Mouse (Mus musculus): Measurements from ENCODE around the gene Ooep.
"Not testable (repeated sequence)": the region's sequence is repeated elsewhere in the genome, so short reads cannot be mapped to it uniquely, and the experiment has no call there.

Gene Ooep

DNA sequence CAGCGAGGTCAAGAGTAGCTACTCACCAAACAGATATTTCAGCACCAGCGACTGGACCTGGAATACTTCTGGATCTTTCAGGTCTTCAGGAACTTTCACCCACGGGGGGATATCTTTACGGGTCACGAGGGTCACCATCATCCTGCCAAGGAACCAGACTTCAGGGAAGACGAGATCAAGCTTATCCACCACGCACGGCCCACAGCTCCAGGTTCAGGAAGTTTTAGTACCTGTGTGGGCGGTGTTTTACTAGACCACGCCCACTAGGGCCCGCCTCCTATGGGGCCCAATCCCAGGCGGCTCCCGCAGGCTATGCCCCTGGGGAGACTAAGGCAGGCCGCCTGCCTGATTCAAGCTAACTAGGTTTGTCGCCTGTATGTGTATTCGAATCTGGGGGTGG, 10.6 kb downstream of the Ooep start, which contains the start of gene Dppa5a:
TSS of gene Dppa5a (minus strand) at position 219 of the 400 bp plus-strand sequence.
- DNase-seq (ENCODE audit: inconsistent ontology term): not testable (repeated sequence)

DNA sequence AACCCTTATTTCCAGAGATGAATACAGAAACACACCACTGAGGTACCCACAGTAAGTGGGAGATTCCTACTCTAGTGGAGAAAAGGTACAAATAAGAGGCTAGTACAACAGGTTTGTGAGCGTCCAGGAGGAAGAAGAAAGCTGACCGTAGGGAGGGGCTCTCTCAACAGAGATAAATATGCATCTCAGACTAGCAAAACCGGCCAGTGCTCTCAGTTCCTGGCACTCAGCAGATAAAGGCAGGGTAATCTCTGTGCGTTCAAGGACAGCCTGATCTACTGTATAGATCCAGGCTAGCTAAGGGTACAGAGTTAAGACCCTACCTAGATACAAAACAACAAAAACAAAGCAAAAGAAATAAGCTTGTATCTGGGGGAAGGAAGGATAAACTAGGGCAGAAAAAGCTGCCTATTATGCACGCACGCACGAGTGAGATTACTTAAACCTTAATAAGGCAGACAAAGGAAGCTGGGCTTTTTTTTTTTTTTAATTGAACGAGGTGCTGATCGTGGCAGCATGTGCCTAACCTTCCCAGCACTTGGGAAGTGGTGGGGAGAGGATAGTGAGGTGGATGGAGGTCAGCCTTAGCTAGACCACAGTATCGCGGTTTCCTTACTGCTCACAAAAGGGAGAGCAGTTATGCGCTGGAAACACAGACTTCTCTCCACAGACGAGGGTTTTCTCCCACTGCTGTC, 12.5 kb downstream of the Ooep start:
- DNase-seq (ENCODE audit: inconsistent ontology term): no peak

DNA sequence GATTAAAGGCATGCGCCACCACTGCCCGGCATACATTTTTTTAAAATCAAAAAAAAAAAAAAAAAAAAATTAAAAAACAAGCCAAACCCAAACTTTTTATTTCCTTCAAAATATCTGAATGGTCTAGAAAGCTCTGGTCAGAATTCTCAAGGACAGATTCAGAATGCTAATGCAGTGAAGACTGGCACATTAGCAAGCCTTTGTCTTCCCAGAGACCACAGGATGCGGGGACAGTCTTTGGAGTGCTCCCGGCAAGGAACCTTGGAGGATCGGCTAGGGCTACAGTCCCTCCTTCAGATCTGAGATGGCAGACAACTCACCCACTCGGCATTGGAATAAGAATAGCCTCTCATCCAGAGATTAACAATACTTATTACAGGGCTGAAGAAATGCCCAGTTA, 13.8 kb downstream of the Ooep start:
- no peak for DNase-seq (ENCODE audit: inconsistent ontology term)

DNA sequence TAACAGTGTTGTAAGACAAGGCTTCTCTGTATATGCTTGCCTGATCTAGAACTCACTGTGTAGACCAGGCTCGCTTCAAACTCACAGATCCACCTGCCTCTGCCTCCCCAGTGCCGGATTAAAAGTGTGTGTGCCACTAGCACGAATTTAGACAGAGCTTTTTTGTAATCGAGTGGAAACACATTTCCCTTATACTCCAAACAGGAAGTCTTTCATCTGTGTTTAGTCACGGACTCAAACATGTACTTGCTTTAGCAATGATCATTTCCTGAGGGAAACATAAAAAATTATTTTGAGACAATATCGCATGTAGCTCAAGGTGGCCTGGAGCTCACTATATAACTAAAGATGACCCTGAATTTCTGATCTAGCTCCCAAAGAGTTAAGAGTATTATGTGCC, 15.2 kb downstream of the Ooep start:
- DNase-seq (ENCODE audit: inconsistent ontology term): no peak

DNA sequence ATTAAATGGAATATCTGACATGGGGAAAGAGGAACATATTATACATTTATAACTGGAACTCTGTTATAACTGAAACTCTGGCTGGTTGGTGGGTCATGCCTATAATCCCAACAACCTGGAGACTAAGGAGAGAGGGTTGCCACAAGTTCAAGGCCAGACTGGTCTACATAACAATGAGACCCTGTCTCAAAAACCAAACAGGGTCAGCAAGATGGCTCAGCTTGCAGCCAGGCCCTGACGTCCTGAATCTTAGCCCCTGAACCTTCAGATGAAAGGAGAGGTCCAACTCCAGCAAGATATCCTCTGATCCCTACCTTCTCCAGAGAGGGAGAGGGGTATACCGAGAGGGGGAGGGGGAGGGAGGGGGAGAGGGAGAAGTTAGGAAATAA, 18.0 kb downstream of the Ooep start:
- DNase-seq (ENCODE audit: inconsistent ontology term): no peak

DNA sequence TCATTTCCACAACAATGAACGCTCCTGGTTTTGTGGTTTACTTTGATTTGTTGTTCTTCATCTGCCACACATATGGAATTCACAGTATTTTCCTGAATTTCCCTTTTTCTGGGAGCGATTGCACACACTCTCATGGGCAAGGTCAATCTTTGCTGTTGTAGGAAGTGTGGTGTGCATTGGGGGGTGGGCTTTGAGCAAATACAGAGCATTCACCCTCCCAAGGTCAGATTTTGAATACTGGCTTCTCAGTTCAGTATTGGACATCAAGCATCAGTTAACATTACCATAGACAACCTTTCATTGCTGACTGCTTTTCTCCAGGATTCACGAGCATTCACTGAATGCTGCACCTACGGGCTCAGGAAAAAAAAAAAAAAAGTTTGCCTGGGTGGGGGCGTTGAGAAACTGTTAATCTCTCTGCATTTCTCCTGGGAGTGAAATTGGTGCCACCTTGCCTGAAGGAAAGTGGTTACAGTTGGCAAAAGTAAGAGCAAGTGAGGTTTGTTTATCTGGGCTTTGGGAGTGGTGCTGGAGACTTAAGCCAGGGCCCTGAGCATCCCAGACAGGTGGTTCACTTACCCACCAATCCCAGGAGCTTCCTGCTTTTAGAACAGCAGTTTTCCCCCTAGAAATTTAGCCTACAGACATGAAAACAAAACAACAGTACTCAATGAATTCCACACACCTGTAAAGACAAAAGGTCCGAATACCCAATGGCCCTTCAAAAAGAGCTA, 18.6 kb downstream of the Ooep start:
- no peak for DNase-seq (ENCODE audit: inconsistent ontology term)

DNA sequence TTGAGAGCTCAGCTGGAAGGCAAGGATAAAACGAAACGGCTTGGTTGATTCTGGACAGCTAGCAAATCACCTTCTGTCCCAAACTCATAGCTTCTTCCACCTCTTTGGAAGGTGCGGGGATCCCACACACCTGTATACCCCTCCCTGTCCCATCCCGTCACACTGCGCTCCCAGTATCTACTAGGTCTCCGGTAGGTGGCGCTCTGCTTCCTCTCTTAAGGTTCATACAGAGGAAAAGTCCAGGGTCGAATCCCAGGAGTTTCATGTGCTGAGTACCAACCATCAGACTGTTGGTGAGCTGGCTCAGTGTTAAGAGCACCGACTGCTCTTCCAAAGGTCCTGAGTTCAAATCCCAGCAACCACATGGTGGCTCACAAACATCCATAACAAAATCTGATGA, 20.5 kb downstream of the Ooep start:
- DNase-seq (ENCODE audit: inconsistent ontology term): peak; percentile 41

DNA sequence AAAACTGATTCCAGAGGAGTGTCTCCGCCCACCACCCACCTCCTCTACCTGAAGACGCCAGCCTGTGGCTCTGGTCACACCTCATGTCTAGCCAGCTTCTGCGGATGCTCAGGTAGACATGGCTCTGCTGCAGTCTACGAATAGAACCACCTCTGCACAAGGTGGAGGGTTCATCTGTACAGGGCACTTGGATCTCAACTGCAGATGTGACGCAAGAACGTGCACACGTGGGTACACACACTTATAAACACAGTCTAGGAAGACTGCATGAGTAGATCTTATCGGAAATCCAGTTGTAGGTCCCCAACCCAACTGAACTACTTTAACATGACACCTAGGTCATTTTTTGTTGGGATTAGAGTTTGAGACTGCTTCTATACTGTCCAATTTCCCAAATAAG, 22.9 kb downstream of the Ooep start, which contains the start of gene Gsta2:
TSS of gene Gsta2 (minus strand) at position 178 of the 400 bp plus-strand sequence.
- DNase-seq (ENCODE audit: inconsistent ontology term): no peak

DNA sequence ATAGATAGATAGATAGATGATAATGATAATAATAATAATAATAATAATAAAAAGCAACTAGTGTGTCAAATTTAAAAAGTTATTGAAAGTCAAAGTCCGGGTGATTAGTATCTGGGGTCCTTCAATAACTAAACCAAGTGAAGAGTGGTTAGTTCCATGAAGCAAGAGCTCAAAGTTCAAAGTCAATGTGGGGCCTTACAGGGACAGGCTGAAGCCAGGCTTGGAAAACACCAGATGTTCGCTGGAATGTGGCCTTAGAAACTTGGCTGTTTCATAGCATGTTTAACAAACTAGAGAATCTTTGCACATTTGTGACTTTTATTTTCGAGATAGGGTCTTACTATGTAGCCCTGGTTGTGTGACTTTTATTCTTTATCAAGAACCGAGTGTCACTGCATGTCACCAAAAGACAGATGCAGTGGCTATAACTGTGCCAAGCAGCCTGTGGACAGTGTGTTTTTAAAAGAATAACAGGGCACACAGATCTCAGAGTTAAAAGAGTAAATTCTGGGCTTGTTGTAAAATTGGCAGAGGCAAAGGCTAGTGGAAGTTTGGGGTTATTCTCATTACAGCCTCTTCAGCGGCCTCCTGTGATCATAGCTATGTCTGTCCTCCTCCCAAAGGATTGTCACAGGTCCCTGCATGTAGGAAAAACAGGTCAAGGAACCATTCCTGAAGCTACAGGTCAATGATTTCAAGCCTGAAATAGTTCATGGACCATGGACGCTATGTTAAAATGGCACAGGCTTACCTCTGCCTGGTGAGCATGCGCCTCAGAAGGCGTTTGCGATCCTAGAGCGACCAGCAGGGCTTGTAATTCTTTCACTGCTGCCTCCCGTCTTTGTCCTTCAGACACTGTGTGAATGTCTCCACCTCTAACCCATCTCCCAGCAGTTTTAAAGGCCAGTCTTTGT, 23.6 kb downstream of the Ooep start:
- no peak for DNase-seq (ENCODE audit: inconsistent ontology term)

DNA sequence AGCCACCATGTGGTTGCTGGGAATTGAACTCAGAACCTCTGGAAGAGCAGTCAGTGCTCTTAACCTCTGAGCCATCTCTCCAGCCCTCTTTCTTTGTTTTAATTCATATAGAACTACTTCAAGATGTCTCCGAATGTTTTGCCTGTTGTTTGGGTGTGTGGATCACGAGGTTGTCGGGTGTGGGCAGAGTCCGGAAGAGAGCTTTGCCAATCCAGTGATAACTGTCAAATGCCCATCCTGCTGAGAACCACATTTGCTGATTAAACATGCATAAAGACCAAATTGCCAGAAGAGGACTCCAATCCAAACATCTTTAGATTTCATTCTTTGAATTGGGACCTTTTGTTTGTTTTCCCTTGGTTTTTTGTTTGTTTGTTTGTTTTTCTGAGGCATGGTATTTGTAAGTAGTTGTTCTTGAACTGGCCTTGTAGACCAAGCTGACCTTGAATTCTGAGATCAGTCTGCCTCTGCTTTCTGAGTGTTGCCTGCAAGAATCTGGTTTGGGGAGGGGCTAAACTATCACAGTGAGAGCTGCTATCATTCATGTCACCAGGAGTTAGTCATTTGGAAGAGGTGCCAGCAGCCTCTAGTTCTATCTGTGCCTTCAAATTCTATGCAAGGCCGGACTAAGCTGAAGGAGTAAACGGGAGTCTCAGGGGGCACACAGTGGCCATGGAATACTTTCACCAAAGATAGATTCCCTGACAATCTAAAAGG, 26.9 kb downstream of the Ooep start:
- no peak for DNase-seq (ENCODE audit: inconsistent ontology term)

DNA sequence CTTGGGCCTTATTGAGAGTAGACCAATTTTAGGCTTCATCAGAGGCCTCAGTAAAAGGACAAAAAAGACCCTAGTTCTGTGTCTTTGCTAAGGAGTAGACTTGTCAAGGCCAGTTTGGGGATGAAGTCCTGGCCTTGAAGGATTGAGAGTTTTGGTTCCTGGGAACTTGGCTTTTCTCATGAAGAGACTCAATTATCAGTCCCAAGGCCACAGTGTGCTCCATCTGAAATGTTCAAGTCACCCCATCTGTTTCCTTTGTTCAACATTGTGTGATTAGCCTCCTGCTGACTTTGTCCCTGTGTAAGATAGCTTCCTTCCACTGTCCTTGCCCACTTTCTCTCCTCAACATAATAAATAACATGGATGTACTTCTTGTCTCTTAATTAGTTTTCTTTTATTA, 28.5 kb downstream of the Ooep start:
- not testable (repeated sequence) for DNase-seq (ENCODE audit: inconsistent ontology term)

DNA sequence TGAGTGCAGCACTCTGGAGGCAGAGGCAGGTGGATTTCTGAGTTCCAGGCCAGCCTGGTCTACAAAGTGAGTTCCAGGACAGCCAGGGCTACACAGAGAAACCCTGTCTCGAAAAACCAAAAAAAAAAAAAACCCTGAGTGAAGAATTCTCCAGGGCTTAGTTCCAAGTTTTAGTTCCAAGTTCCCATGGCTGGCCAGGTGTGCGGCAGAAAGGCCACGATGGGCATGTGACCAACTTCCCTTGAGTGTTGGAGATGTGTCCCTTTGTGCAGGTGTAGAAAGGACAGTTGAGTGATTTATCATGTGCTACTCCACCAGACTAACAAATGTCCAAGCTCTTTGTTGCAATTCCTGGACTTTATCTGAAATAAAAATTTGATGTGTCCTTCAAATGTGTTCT, 29.4 kb downstream of the Ooep start:
- DNase-seq (ENCODE audit: inconsistent ontology term): not testable (repeated sequence)

DNA sequence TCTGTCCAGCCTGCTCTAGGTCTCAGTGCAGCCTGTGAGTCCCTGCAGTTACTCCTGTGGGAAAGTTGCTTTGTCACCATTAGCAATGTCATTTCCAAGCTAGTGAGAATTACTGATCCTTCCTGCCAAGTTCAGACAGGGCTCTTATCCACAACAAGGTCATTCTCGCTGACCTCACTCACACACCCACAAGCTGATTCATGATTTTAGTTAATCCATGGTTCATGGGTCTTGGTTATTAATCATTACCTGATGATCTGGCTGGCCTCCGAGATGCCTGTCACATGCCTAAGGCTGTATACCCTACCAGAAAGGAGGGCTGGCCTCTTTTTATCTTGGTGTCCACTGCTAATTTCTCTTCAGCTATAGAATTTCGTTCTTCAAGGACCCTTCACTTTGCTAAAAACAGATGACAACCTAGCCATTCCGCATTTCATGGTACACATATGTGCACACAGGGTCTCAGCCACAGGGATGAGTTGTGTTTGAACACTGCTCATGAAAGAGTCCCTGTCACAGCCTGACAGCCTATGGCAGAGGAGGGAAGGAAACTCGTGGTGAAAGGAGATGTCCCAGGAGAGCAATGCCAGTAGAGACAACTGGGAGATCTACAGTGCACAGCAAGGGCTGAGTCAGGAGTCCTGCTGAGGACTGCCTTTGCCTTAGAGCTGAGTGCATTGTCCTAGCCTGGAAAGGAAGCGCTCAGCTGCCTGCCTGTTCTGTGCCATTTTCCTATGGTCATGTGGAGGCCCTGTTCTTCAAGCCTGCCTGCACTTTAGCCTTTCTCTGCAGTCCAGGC, 30.1 kb downstream of the Ooep start:
- peak; percentile 31 for DNase-seq (ENCODE audit: inconsistent ontology term)

DNA sequence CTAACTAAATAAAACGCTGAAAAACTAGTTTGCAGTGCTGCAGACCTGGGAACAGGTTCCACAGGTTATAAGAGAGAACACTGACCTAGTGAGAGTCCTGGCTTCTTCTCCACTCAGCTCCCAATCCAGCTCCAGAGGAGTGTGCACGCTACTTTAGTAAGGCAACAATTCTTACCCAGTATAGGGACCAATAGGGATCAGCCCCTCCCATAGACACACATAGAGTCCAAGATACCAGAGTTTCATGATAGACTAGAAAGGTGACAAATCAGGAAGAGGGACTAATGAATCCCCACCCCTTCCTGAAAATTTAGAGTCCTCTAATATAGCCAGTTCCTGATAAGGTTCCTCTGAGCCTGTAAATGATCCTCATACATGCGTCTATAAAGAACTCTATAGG, 31.5 kb downstream of the Ooep start:
- DNase-seq (ENCODE audit: inconsistent ontology term): no peak

DNA sequence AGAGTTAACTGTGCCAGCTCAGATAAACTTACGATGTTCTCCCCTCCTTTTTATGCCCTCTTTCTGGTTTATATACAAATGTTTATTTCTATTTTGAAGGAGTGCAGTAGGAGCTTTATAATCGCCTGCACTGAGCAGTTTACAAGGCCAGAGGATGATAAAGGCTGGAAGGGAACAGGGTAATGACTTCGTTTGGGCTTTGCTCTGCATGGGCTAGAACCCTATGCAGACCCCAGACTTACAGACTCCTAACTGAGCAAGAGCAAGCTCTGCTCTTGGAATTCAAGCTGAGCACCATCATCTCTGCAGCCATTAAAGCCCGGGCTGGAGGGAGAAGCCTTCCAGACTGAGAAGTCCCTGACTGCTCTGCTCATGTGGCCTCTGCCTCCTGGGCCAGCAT, 33.3 kb downstream of the Ooep start:
- DNase-seq (ENCODE audit: inconsistent ontology term): not testable (repeated sequence)

DNA sequence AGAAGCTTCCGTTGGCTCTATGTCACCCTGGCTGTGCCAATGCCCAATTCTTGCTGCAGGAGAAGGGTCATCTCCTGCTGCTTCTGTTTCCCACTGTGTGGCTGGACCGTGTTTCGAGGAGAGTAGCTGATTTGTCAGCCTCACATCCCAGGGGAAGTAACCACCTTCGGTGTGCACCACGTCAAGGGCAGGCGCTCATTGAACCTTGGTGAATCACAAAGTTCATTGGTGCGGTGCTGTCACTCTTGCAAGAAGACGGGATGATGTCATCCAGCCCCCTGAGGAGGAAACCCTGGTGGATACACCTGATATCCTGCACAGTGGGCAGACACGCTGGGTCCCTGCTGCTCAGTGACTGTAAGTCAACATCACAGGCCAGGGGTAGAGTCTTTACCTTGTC, 35.5 kb downstream of the Ooep start:
- DNase-seq (ENCODE audit: inconsistent ontology term): not testable (repeated sequence)

DNA sequence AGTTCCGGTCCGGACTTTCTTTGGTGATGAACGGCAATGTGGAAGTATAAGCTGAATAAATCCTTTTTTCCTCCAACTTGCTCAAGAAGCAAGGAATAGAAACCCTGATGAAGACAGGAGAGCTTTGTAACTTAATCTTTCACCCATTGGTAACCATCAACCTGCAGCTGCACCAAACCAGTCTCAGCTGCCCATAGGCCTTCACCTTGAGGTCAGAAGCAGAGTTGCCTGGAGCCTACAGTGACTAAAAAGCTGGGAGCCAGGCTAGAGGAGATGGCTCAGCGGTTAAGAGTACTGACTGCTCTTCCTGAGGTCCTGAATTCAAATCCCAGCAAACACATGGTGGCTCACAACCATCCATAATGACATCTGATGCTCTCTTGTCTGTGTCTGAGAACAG, 36.0 kb downstream of the Ooep start:
- not testable (repeated sequence) for DNase-seq (ENCODE audit: inconsistent ontology term)

DNA sequence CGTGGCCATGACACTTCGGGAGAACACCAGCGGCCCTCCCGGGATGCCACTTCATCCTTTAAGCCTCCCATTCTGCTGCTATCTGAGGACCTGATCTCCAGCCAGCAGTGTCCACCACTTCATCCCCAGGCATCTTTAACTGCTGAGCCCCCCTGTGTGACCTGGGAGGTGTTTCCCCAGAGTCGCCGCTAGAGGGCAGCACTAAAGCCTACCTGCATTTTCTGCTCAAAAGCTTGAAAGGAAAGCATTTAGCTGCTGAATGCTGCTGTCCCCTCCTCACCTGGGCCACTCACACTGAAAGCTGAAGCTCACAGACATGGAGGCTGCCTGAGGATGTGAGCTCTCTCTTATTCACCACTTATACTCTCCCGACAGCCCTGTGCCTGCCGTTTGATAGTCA, 38.2 kb downstream of the Ooep start:
- DNase-seq (ENCODE audit: inconsistent ontology term): peak; percentile 10

DNA sequence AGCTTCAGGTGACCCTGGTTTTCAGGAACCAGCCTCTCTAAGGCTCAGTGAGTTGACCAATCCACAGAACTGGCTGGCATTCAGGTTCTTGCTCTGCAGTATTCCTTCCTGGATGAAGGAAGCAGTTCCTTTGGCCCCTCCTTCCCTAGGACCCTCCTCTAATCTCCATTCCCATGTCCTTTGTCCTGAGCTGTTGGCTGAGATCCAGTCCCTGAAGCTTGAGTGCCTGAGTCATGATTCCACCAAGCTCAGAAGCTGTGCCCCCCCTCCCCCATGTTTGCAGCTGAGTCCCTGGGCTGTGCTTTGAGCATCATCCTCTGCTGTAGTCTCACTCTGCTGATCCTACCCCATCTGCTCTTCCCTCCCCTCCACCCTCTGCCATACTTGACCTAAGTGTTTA, 41.5 kb downstream of the Ooep start:
- DNase-seq (ENCODE audit: inconsistent ontology term): peak; percentile 61

DNA sequence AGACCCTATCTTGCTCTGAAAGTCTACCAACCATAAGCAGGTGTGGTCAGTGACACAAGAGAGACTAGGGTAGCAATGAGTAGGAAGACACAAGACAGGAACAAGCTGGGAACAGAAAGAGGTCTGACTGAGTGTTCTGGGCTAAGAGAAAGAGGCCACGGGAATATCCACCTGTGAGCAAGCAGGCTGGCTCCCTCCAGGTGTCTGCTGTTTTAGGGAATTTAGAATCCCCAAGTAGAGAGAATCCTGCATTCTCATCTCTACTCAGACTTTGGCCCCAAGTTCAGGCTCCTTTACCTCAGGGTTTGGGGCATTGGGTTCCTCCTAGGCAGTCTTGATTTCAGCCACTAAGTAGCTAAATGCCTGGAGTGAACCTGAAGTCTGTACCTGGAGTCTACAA, 51.2 kb downstream of the Ooep start, which contains the start of gene Omt2b:
TSS of gene Omt2b (plus strand) at position 301 of the 400 bp plus-strand sequence.
- not testable (repeated sequence) for DNase-seq (ENCODE audit: inconsistent ontology term)
